Mouse (Mus musculus) liver, embryonic 12.5 days (tissue): Measurements from ENCODE around the gene Spata22. TPM values are rescaled to one million over a fixed set of nuclear protein-coding genes. Genes with fewer than 3 reads are reported as not detected.

Source experiments
- ATAC-seq: fragments of 200-750 bp; cut with Nextera tagmentation; 2 replicates; pipeline ENCODE4 v1.8.0; 2017; ENCODE audit warnings: moderate number of reproducible peaks, mild to moderate bottlenecking, moderate library complexity
- H3K27ac ChIP-seq: fragments of 300-500 bp; sonication (generic); 2 replicates; pipeline ENCODE4 v1.5.1; 2016; ENCODE audit warnings: mild to moderate bottlenecking
- H3K27me3 ChIP-seq: fragments of 300-500 bp; sonication (generic); replicated peaks from 2 replicates; pipeline ENCODE4 v1.6.1; 2016; ENCODE audit warnings: mild to moderate bottlenecking, moderate library complexity
- H3K36me3 ChIP-seq: fragments of 300-500 bp; sonication (generic); 2 replicates; pipeline ENCODE4 v1.6.1; 2016; ENCODE audit warnings: mild to moderate bottlenecking, moderate library complexity
- H3K4me1 ChIP-seq: fragments of 300-500 bp; sonication (generic); 2 replicates; pipeline ENCODE4 v1.6.1; 2016
- H3K4me2 ChIP-seq: fragments of 300-500 bp; sonication (generic); 2 replicates; pipeline ENCODE4 v1.6.1; 2016; ENCODE audit warnings: mild to moderate bottlenecking, moderate library complexity
- H3K4me3 ChIP-seq: fragments of 300-500 bp; sonication (generic); 2 replicates; pipeline ENCODE4 v1.5.1; 2016; ENCODE audit warnings: mild to moderate bottlenecking, moderate library complexity
- H3K9ac ChIP-seq: fragments of 300-500 bp; sonication (generic); 2 replicates; pipeline ENCODE4 v1.6.1; 2016; ENCODE audit warnings: mild to moderate bottlenecking, moderate library complexity
- H3K9me3 ChIP-seq: fragments of 300-500 bp; sonication (generic); replicated peaks from 2 replicates; pipeline ENCODE4 v1.6.1; 2016; ENCODE audit warnings: mild to moderate bottlenecking, moderate library complexity
- WGBS: fragments of 180-500 bp; shearing (Covaris S2); methylation state at CpG from one replicate; pipeline ENCODE4 v1.1.7; 2016; ENCODE audit not compliant: insufficient replicate concordance; 5-methylcytosine and 5-hydroxymethylcytosine counted together
- polyA plus RNA-seq: library from polyadenylated mRNA; unstranded; fragments of >200 nt; fragmentation: Nextera tagmentation; extraction: Ambion mirVana; gene quantifications from 2 replicates; pipeline ENCODE4 v1.2.1, GENCODE M21; 2016

Gene Spata22
- polyA plus RNA-seq, 1 experiment from 2014 or later = 1.9 TPM

- no peaks in the 10 kb centered on the region for H3K36me3 ChIP-seq
- peak overlapping the region; percentile 20; the same call in 1 of the 2 replicates for H3K27ac ChIP-seq
- 43% methylated on average over 12 of the region's 12 CpGs for WGBS
- H3K4me2 ChIP-seq = peak overlapping the region; percentile 20; the same call in 1 of the 2 replicates
- ATAC-seq = peak; percentile 71
- peak overlapping the region; percentile 5; the same call in 1 of the 2 replicates for H3K4me3 ChIP-seq
- H3K9ac ChIP-seq = no peak overlapping the region
- H3K4me1 ChIP-seq = no peaks in the 10 kb centered on the region
- H3K27me3 ChIP-seq = no peaks in the 10 kb centered on the region
- H3K9me3 ChIP-seq = no peaks in the 10 kb centered on the region
These were observed 3.1 kb upstream of the Spata22 start for GRCm38 (mm10) chr11:73326485-73326886.

GRCm38 (mm10) chr11:73327361-73327760 is 2.2 kb upstream of the Spata22 start:
- no peaks in the 10 kb centered on the region for H3K4me1 ChIP-seq
- H3K27ac ChIP-seq = no peak overlapping the region
- H3K27me3 ChIP-seq = no peaks in the 10 kb centered on the region
- no peak overlapping the region for H3K4me2 ChIP-seq
- no peaks in the 10 kb centered on the region for H3K36me3 ChIP-seq
- WGBS = 60% methylated on average over 4 of the region's 4 CpGs
- no peak overlapping the region for H3K4me3 ChIP-seq
- ATAC-seq = no peak
- no peak overlapping the region for H3K9ac ChIP-seq
- H3K9me3 ChIP-seq = no peaks in the 10 kb centered on the region

GRCm38 (mm10) chr11:73333357-73333756 is 3.8 kb downstream of the Spata22 start:
- no peak for ATAC-seq
- Histone ChIP-seq H3K4me2 (no peak overlapping the region), H3K9me3 (no peaks in the 10 kb centered on the region), H3K27ac (no peak overlapping the region), H3K27me3 (no peaks in the 10 kb centered on the region), H3K36me3 (no peaks in the 10 kb centered on the region), H3K9ac (no peak overlapping the region), H3K4me1 (no peaks in the 10 kb centered on the region), H3K4me3 (no peak overlapping the region)
- WGBS = 62% methylated on average over 2 of the region's 2 CpGs

GRCm38 (mm10) chr11:73336919-73337318 is 7.4 kb downstream of the Spata22 start:
- no peak overlapping the region for H3K4me2 ChIP-seq
- WGBS = 58% methylated on average over 4 of the region's 4 CpGs
- H3K27me3 ChIP-seq = no peaks in the 10 kb centered on the region
- H3K27ac ChIP-seq = no peak overlapping the region
- H3K4me1 ChIP-seq = no peaks in the 10 kb centered on the region
- no peak overlapping the region for H3K4me3 ChIP-seq
- no peak for ATAC-seq
- no peaks in the 10 kb centered on the region for H3K36me3 ChIP-seq
- no peaks in the 10 kb centered on the region for H3K9me3 ChIP-seq
- H3K9ac ChIP-seq = no peak overlapping the region

- Histone ChIP-seq H3K36me3 (no peaks in the 10 kb centered on the region), H3K4me2 (no peak within 1 kb of the TSS), H3K9ac (no peak within 1 kb of the TSS), H3K4me3 (no peak within 1 kb of the TSS), H3K27me3 (no peaks in the 10 kb centered on the region), H3K27ac (no peak within 1 kb of the TSS), H3K4me1 (no peaks in the 10 kb centered on the region), H3K9me3 (no peaks in the 10 kb centered on the region)
- no peak for ATAC-seq
- WGBS = 29% methylated on average over 3 of the region's 3 CpGs
These were observed 20.9 kb downstream of the Spata22 start, which contains the start of gene Olfr20 for GRCm38 (mm10) chr11:73350483-73350882. Gene Olfr20 (plus strand): TSS chr11:73350783.

- Histone ChIP-seq H3K9ac (no peak within 1 kb of the TSS), H3K27ac (no peak within 1 kb of the TSS), H3K27me3 (no peaks in the 10 kb centered on the region), H3K36me3 (no peaks in the 10 kb centered on the region), H3K4me3 (no peak within 1 kb of the TSS), H3K9me3 (no peaks in the 10 kb centered on the region), H3K4me1 (no peaks in the 10 kb centered on the region), H3K4me2 (no peak within 1 kb of the TSS)
- WGBS = 68% methylated on average over 2 of the region's 2 CpGs
- no peak for ATAC-seq
These were observed 41.4 kb downstream of the Spata22 start, which contains the start of gene Olfr376 for GRCm38 (mm10) chr11:73370946-73371345. Gene Olfr376 (plus strand): TSS chr11:73371246.

GRCm38 (mm10) chr11:73395374-73395773 is 65.8 kb downstream of the Spata22 start:
- H3K9ac ChIP-seq = no peak overlapping the region
- H3K27ac ChIP-seq = no peak overlapping the region
- H3K4me3 ChIP-seq = no peak overlapping the region
- WGBS = 48% methylated on average over 4 of the region's 4 CpGs
- H3K9me3 ChIP-seq = no peaks in the 10 kb centered on the region
- H3K36me3 ChIP-seq = no peaks in the 10 kb centered on the region
- ATAC-seq = no peak
- no peak overlapping the region for H3K4me2 ChIP-seq
- no peaks in the 10 kb centered on the region for H3K4me1 ChIP-seq
- H3K27me3 ChIP-seq = no peaks in the 10 kb centered on the region

Other genes starting within 250 kb of the Spata22 start
- 0.14 and 0.19 TPM in 2 replicates for gene Itgae, start 239.2 kb upstream of the Spata22 start, polyA plus RNA-seq
- 18.4 and 18.5 TPM in 2 replicates for gene Haspin, start 191.4 kb upstream of the Spata22 start, polyA plus RNA-seq
- gene P2rx5, start 169.3 kb upstream of the Spata22 start, polyA plus RNA-seq = 0.32 and 0.54 TPM in 2 replicates
- 108 and 110 TPM in 2 replicates for gene Emc6, start 152.7 kb upstream of the Spata22 start, polyA plus RNA-seq
- 44.2 and 44.5 TPM in 2 replicates for gene Tax1bp3, start 152.7 kb upstream of the Spata22 start, polyA plus RNA-seq
- 7.5 and 8.2 TPM in 2 replicates for gene Ctns, start 130.7 kb upstream of the Spata22 start, polyA plus RNA-seq
- gene Shpk, start 130.3 kb upstream of the Spata22 start, polyA plus RNA-seq = 2.1 and 2.3 TPM in 2 replicates
- gene Trpv1, start 95.4 kb upstream of the Spata22 start, polyA plus RNA-seq = not detected in 2 replicates
- gene Trpv3, start 62.4 kb upstream of the Spata22 start, polyA plus RNA-seq = not detected in 2 replicates
- gene Aspa, start 145 bp upstream of the Spata22 start, polyA plus RNA-seq = 1.1 and 1.2 TPM in 2 replicates
- not detected in 2 replicates for gene Gm49340, start within 50 bp of the Spata22 start, polyA plus RNA-seq
- not detected in 2 replicates for gene Olfr20, start 21.0 kb downstream of the Spata22 start, polyA plus RNA-seq
- gene Olfr376, start 41.5 kb downstream of the Spata22 start, polyA plus RNA-seq = not detected in 2 replicates
- not detected in 2 replicates for gene Olfr1, start 69.9 kb downstream of the Spata22 start, polyA plus RNA-seq
- gene Olfr378, start 98.7 kb downstream of the Spata22 start, polyA plus RNA-seq = not detected in 2 replicates
- not detected in 2 replicates for gene Olfr380, start 127.8 kb downstream of the Spata22 start, polyA plus RNA-seq
- not detected in 2 replicates for gene Olfr381, start 161.9 kb downstream of the Spata22 start, polyA plus RNA-seq
- gene Olfr382, start 187.5 kb downstream of the Spata22 start, polyA plus RNA-seq = not detected in 2 replicates